Mouse (Mus musculus): ENCODE data around the gene Vangl1.
"Not testable (repeated sequence)": the region's sequence is repeated elsewhere in the genome, so short reads cannot be mapped to it uniquely, and the experiment has no call there.

Gene Vangl1

DNA sequence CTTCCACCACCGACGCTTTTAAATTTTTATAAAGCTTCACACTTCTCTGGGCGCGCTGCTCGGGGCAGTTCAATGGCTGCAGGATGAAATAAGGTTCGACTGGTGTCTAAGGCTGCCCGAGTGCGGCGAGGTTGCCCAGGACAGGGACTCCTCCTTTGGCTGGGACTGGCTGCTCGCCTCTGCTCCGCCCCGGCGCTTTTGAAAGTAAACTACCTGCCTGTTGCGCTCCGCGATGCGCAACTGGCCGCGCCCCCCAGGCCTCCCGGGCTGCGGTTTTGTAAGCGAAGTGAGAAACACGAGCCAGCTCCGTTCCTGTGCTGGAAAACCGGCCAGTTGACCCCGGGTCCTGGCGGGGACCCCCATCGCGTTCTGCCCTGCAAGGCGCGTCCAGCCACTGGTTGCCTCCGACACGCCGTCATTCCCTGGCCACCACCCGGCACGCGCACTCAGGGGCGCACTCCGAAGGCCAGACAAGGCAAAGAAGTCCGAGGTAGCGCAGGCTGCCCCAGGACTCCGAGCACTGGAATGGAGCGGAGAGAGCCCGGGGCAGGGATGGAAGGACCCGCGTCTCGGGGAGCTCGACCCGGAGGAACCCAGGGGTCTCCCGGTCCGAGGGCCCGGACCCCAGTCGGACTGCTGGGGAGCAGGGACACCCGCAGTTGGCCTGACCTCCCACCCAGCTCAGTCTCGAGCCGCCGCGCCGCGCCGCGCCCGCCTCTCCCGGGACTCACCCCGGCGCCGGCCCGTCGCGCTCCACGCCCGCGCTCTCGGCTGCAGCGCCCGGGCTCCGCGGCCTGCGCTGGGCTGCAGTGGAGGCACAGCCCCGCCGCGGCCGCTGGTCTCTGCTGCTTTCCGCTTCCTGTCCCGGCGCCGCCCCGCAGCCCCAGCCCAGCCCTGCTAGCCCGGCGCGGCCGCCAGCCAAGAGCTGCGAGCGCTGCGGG, at the start of gene Vangl1:
TSS of gene Vangl1 (minus strand) at position 913 of the 941 bp plus-strand sequence.
- DNase-seq (ENCODE audit: low spot score), result no peak

DNA sequence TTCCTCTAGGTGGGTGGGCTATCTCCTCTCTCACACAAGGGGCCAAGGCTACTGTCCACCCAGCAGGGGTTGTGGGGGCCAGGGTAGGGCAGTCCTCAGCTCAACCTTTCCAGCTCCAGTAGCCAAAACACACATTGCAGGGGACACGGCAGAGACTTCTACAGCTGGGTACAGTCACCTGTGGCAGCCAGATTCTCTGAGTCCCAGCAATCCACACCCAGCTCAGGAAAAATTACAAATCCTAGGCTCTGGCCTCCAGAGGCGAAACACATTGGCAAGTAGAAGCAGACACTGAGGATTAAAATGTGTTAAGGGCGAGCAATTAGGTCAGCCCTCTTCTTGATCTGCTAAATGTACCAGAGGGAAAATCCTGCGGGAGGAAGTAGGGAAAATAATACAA, 49.1 kb upstream of the Vangl1 start:
- no peak for DNase-seq (ENCODE audit: low spot score)

DNA sequence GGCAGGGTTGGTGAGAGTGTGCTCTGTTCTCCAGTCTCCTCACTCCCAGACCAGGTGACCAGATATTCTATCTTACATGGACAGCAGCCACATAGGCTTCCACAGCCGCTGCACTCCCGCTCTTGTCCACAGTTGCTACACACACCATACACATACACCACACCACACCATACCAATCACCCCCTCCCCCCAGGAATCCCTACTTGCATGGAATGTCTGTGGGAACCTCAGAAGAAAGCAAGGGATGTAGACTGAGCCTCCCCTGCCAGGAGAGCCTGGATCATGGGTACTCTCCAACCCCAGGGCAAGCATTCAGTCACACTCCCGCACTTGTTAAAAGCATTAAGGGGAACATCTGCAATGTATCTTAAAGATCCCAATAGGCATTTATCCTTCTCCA, 48.4 kb upstream of the Vangl1 start:
- no peak for DNase-seq (ENCODE audit: low spot score)

DNA sequence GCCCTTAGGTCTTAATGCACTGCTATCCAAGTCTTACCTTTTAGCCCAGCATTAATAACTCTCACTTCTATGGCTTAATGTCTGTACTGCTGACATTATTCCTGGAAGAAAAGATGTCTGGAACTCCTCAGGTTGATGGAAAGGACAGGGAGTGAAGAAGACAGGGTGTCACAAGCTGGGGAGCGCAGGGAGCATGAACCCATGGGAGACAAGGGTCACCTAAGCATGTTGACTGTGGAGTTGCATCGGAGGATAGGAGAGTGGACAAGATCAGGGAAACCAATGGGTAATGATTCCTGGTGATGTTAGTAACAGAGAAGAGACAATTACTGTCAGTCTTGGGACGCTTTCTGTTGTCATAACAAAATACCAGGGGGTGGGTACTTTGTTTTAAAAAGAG, 46.4 kb upstream of the Vangl1 start:
- DNase-seq (ENCODE audit: low spot score), result no peak

DNA sequence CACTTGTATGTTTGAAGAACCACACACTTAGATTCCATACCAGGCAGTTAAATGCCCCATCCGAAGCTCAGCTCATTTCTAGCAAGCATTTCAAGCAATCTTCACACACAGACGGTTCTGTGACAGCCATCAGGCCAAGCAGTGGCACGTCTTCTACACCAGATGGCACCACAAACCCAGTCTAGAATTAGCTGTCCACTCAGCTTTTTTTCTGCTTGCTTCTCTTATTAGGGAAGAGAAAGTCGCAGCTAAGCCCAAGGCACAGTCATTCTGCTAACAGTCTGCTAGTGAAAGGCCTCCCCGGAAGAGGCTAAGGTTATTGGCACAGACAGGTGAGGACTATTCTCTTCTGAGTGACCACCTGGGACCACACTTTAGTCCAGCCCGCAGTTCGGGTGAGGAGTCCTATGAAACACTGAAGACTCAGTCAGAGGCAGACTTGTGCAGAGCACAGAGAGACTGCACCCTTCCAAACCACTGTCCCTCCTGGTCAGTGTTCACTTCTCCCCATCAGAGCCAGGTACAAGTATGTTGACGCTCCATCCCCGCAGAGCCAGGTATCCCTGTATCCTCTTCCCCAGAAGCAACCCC, 45.0 kb upstream of the Vangl1 start:
- peak; percentile 43 for DNase-seq (ENCODE audit: low spot score)

DNA sequence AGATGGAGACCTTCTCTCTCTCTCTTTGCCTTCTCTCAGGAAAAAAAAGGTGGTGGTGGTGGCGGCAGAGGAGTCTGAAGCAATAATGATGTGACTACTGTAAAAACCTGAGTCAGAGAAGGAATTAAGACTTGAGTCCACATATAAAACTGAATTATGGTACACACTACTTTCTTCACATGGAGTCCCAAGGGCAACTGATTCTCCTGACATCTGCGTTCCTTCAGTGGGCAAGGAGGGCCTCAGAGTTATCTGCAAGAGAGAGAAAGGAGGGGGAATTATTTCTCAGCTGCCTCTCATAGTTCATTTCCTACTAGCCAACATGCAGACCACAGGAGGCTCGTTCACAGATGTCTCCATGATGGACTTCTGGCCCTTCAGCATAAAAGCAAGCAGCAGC, 40.1 kb upstream of the Vangl1 start:
- DNase-seq (ENCODE audit: low spot score), result no peak

DNA sequence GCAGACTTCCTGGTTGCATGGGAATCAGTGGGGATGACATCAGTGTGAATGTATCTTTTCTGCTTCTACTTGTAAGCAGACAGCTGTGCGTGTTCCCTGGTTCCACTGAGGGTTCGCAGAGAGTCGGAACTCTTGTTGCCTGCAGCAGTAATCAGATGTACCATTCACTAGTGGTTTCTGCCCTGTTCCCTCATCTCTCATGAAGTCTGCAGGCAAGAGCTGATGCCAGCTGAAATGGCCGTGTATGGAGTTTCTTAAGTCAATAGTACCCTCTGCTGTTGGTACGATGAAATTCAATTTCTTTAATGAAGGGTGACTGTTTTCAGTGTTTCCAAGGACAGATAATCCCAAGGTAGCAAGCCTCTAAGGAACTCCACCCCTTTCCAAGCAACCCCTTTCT, 38.4 kb upstream of the Vangl1 start:
- peak; percentile 41 for DNase-seq (ENCODE audit: low spot score)

DNA sequence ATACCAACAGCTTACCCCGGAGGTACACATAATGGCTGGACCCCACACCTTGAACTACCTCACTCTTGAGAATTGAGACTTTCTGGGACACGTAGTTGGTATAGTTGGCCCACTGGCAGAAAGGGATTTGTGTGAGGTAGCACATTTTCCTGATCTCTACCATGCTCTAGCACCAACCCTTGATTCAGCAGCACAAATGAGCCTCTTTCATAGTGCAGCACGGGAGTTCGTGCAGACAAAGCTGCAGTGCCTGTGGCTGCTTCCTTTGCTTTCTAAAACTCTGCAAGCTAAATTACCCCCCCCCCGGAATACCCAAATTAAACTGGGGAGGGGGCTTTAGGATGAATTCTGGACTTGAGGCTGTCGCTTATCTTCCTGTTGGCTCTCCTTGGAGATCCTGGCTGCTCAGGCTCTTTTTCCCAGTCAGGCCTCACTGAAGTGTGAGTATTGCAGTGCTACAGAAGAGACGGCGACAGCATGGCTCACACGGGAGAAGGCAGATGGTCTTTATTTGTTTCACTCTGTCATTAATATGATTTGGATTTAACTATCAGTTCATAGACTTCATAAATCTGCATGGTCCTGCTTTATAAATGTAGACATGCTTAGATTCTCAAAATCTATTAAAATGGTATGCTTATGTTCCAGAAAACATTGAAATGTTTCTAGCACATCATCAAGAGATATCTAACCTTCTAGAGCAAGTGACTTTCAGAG, 27.1 kb upstream of the Vangl1 start:
- DNase-seq (ENCODE audit: low spot score), result no peak

DNA sequence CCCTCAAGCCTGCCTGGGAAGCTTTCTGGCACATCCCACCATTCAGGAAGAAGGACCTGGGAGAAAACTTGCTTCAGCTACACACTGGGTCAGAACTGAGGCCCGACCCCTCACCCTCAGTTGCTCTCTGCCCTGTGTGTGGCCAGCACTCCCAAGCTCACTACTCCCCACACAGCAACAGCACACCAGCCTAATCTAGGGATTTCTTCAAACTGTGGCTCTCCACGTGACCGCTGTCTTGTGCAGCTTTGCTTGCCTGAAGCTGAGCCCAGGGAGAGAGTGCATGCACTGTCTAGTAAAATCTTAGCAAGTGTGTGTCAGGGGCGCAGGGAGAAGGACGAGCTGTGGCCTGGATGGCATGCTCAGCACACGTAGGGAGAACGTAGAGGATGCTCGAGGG, 18.3 kb upstream of the Vangl1 start:
- no peak for DNase-seq (ENCODE audit: low spot score)

DNA sequence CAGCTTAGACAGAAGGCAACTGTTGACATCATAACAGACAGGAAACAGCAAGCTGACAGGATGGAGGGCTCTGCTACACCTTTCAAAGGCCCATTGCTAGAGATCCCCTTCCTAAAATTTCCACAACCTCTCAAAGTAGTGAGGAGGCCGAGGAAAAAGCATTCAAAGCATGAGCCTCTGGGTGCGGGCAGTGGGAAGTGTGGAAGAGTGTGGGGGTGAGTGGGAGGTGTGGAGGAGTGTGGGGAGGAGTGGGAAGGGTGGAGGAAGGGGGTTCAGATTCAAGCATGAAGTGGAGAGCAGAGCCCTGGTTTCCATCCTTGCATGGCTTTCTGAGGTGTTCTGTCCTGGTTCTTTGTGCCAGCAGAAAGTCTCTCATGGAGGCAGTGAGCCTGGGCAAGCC, 13.8 kb upstream of the Vangl1 start:
- DNase-seq (ENCODE audit: low spot score), result no peak

DNA sequence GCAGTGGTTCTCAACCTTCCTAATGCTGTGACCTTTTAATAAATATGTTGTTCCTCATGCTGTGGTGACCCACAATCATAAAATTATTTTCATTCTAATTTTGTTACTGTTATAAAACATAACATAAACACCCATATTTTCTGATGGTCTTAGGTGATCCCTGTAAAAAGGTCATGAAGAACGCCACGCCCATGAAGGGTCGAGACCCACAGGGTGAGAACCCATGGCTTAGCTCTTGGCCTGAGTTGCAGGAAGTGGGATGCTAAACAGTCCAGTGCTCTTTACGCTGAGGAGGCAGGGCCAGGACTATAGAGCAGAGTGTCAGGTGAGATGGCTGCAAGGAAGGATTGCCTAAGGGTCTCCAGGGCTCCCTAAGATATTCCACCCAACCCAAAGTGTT, 10.2 kb upstream of the Vangl1 start:
- DNase-seq (ENCODE audit: low spot score), result no peak

DNA sequence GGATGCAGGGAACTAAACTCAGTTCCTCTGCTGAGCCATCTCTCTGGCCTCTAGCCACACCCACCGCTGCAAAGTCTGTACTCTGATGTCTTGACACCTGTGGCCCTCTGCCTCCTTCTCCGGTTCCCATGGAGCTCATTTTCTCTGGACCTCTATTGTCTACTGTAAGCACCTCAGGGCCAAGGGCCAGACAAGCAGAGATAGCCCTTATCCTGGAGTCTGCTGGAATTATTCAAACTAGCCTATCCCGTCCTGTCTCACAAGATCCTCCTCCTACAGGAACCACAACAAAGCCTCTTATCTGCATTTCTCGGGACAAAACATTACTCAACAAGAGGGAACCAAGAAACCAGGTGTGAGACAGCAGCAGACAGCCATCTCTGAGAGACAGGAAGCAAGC, 9.8 kb upstream of the Vangl1 start:
- no peak for DNase-seq (ENCODE audit: low spot score)

DNA sequence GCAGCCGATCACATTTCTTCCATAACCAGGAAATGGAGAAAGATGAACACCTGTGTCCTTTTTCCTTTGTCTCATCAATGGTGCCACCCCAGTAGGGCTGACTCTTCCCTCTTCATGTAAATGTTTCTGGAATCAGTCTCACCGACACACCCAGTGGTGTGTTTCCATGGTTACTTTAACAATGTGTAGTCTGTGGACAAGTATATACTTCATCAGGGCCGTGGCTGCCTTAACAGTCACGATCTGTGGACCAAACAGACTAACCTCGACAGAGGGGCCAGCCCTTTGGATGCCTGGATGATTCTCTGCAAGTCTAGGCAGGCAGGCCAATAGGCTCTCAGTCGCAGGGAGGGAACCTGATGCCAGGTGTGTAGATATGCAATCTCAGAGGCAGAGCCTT, 8.4 kb upstream of the Vangl1 start:
- no peak for DNase-seq (ENCODE audit: low spot score)

DNA sequence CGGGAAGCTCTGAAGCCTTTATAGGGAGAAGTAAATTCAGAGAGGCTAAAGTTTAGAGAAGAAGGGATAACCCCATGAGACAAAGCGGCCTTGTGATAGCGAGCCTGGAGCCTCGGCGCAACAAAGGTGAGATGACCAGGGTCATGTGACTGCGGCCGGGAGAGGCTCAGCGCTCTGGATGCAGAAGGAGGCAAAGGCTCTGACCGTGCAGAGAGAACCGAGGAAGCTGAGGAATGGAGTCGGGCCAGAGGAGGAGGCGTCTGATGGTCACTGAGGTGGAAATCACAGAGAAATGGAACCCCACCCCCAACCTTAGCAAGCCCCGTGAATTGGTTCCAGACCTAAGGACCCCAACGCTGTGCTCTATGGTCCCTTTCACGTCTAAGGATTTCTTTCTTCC, 7.8 kb upstream of the Vangl1 start:
- no peak for DNase-seq (ENCODE audit: low spot score)

DNA sequence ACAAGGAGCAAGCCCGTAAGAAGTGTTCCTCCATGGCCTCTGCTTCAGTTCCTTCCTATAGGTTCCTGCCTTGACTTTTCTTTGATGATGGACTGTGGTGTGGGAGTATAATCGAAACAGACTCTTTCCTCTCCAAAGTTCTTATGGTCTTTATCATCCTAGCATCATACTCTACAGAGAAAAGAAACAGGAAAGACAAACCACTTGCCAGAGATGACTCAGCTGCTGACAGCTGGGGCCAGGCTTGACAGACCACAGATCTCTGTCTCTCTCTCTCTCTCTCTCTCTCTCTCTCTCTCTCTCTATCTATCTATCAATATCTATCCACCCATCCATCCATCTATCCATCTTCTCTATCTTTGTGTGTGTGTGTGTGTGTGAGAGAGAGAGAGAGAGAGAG, 6.8 kb upstream of the Vangl1 start:
- DNase-seq (ENCODE audit: low spot score), result no peak

DNA sequence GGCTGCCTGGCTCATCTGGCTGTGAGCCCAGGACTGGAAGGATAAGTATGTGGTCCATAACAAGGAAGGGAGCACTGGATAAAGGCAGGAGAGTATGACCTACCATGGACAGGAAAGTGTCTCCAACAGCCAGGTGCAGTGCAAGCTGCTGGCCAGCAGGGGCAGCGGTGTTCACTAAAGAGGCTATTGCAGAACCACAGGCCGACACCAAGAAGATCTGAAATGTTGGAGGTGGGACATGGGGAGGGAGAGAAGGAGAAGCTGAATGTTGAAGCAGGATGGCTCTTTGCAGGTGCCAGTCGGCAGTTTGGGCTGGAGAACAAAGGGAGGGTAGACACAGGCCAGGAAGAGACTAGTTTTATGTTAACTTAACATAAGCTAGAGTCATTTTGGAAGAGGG, 6.3 kb upstream of the Vangl1 start:
- DNase-seq (ENCODE audit: low spot score), result no peak

DNA sequence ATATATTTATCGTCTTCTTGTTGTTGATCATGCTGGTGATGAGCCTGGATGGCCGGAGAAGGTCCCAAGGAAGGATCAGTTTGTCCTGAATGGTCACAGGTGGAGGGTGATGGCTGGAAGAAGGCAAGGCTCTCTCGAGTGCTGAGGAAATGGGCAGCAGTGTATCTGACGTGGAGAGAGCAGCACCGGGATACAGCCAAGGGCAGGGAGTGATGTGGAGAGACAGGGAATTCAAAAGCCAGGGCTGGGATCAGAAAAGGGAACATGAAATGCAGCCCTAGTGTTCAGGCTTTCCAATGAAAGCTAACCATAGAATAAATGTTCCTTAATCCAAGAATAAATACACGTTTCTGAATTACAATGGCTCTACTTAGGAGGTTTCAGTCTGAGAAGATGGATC, 4.4 kb upstream of the Vangl1 start:
- no peak for DNase-seq (ENCODE audit: low spot score)

DNA sequence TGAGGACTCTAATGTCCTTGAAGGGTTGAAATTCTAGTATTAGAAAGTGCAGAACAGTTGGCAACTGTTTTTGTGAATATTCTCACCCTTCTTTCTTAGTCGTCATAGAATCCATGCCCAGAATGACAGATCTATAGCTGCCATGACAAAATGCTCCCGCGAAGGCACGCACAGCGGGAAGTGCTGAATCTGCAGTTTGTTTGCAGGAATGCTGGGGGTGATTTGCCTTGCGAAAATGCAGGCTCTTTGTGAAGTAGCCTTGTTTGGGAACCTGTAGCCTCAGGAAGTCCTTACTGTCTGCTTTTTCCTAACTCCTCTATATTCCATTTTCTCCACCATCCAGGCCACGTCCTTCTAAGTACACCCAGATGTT, 951 bp upstream of the Vangl1 start:
- no peak for DNase-seq (ENCODE audit: low spot score)

DNA sequence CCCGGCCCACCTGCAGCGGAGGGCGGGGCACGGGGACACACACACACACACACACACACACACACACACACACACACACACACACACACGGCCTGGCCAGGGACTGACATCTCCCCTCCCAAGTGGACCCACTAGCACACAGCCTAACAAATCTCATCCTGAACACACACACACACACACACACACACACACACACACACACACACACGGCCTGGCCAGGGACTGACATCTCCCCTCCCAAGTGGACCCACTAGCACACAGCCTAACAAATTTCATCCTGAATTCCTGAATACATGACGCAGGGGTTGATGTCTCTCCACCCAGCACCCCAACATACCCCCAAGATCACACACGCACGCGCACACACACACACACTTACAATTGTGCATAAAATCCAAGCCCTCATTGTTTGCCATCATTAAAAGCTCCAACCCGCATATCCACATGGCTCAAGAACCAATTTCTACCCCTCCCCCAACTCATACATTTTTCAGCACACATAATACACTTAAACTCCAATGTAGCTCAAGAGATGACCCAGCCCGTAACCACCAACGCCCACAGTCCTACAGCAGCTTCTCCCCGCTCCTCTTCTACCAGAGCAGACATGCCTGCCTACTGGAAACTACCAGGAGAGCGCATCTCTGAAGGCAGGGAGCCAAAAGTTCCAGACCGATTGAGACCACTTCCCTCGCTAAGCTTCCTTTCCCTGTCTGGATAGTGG, 403 bp upstream of the Vangl1 start:
- not testable (repeated sequence) for DNase-seq (ENCODE audit: low spot score)

DNA sequence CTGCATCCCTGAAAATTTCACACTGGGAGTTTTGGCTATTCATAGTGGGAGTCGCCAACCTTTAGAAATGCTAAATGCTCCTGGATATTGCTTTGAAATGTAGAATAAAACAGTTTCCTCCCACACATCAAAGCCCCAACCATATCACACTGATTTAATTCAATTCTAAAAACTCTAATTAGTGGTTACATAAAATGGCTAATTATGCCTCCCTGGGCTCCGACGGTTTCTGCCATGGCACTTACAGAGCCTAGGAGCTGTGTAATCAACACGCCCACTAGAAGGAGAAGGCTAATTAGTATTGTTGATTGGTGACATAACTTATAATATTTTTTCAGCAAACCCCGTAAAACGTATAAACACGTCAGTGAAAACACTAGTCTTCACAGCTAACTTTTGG, 1.4 kb downstream of the Vangl1 start:
- DNase-seq (ENCODE audit: low spot score), result no peak

DNA sequence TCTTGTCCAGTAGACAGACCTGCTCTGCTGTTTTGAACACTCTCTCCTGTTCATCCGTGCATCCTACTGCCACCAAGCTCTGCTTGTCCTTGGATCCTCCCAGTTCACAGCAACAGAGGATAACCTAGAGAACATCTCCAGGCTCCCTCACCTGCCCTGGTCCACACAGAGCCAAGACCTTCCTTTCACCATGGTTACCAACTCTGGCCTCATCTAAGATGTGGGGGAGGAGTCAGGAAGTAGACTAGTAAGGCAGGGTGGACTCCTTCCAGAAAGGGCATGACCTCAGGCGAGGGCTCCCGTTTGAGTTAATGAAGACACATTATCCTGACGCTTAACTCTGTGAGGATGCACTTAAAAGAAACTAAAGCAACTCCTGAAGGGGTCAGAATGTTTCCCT, 4.5 kb downstream of the Vangl1 start:
- DNase-seq (ENCODE audit: low spot score), result no peak

DNA sequence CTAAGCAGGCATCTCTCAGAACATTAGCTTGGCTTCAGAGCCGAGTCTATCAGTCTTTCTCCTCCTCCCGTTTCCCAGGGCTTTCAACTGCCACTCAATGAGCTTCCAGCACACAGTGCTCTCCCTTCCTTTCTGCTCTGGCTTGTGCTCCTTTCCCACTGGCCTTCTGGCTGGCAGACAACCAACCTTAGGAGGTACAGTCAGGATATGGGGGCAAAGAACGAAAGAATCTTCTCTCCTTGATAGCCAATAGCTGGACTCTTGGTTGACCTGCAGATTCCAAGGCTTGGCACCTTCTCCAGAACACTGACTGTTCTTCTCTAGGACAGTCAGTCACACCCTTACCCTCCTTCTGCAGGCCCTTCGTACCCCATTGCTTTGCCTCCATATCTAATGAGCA, 5.3 kb downstream of the Vangl1 start:
- DNase-seq (ENCODE audit: low spot score), result no peak

DNA sequence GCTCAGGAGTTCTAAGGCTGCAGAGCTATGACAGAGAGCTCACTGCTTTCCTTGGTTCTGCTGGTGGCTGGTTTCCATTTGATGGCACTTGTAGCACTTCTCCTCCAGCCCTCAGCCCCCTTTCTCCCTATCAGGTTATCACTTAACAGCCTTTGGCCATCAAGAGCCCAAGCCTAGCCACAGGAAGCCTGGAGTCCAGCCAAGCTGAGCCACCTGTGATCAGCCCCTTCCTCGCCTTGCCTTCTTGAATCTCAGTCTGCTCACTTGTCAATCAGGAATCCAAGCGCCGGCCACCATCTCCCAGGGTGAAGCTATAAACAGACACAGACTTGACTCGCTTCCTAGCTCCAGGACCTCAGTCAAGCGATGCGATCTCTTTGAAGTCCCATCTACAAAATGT, 6.0 kb downstream of the Vangl1 start:
- no peak for DNase-seq (ENCODE audit: low spot score)

Data from left cerebral cortex, adult 11 months (tissue).